Mouse (Mus musculus): ENCODE measurements around the gene Gm42957. TPM values are rescaled to one million over a fixed set of nuclear protein-coding genes. Genes with fewer than 3 reads are reported as not detected.
A peak's percentile ranks its signal among the peaks of the same experiment; 100 is the strongest.
"Not testable (repeated sequence)": the region's sequence is repeated elsewhere in the genome, so short reads cannot be mapped to it uniquely, and the experiment has no call there.

The Gm42957 gene
- polyA plus RNA-seq, 1 experiment from 2014 or later = 0.13 TPM

DNA sequence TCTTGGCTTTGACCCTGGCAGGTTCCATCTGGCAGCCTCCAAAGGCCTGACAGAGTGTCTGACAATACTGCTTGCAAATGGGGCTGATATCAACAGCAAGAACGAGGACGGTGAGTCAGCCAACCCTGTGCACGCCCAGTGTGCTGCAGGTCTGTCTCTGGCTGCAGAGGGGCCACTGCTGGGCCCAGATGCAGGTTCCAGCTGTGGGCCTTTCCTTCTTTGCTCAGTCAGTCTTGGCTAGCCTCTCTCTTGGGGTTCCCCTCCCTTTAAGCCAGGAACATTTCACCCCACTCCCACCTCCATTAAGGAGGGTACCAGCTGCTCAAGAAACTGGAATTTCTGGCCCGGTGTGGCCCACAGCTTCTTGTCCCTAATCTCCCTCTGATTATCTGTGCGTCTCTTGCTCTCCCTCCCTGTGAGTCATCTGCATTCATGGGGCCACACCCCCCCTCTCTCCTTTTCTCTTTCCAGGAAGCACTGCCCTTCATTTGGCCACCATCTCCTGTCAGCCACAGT, 43.9 kb downstream of the Gm42957 start:
- H3K4me2 ChIP-seq (ENCODE audit: low read length) = no peak overlapping the region
- ATAC-seq = no peak
- H3K27ac ChIP-seq (ENCODE audit: low read length) = no peak overlapping the region
- H3K4me3 ChIP-seq (replicated peaks; ENCODE audit: low read length) = no peak overlapping the region
- H3K9me3 ChIP-seq (ENCODE audit: control insufficient read depth, low read length) = no peaks in the 10 kb centered on the region
- WGBS = 20% methylated on average over 5 of the region's 5 CpGs
- H3K9ac ChIP-seq (replicated peaks; ENCODE audit: low read depth, low read length) = no peak overlapping the region
- H3K27me3 ChIP-seq (replicated peaks; ENCODE audit: control insufficient read depth, insufficient read depth, low read length) = no peaks in the 10 kb centered on the region
- H3K4me1 ChIP-seq (replicated peaks; ENCODE audit: control insufficient read depth, insufficient read depth, low read length) = no peaks in the 10 kb centered on the region
- H3K36me3 ChIP-seq (ENCODE audit: control insufficient read depth, insufficient read depth) = no peaks in the 10 kb centered on the region

DNA sequence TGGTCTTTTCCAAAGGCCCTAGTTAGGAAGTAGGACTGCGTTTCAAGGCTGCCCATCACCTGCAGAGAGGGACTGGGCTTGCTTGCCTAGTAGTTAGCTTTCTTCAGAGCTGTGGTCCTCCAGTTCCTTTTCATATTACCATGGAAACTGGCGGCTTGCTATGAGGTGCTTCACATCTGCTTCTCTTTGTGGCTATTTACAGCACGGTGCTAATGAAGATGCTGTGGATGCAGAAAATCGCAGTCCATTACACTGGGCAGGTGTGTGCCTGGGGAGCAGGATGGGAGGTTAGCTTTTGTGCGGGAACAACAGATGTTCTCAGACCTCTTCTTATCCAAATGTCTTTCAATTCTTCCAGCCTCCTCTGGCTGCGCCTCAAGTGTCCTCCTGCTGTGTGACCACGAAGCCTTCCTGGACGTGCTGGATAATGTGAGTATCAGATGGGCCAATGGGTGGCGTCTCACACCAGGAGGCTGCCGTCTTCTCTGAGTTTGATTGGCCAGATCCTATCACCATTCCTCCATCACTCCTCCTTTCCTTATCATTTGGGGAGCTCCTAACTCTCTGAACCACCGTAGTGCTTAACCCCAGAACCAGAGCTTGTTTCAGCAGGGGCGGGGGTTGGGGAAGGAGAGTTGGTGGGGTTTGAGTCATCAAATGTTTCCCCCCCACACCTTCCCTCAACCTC, 45.1 kb downstream of the Gm42957 start:
- Histone ChIP-seq H3K27me3 (replicated peaks; ENCODE audit: control insufficient read depth, insufficient read depth, low read length) (no peaks in the 10 kb centered on the region), H3K4me2 (ENCODE audit: low read length) (no peak overlapping the region), H3K9ac (replicated peaks; ENCODE audit: low read depth, low read length) (no peak overlapping the region), H3K36me3 (ENCODE audit: control insufficient read depth, insufficient read depth) (no peaks in the 10 kb centered on the region), H3K4me3 (replicated peaks; ENCODE audit: low read length) (no peak overlapping the region), H3K9me3 (ENCODE audit: control insufficient read depth, low read length) (no peaks in the 10 kb centered on the region), H3K27ac (ENCODE audit: low read length) (no peak overlapping the region), H3K4me1 (replicated peaks; ENCODE audit: control insufficient read depth, insufficient read depth, low read length) (0 out of 2 replicates have a peak, but pooled peaks cover 5% of the 10 kb centered on the region)
- 19% methylated on average over 12 of the region's 12 CpGs for WGBS
- peak; percentile 67 for ATAC-seq

DNA sequence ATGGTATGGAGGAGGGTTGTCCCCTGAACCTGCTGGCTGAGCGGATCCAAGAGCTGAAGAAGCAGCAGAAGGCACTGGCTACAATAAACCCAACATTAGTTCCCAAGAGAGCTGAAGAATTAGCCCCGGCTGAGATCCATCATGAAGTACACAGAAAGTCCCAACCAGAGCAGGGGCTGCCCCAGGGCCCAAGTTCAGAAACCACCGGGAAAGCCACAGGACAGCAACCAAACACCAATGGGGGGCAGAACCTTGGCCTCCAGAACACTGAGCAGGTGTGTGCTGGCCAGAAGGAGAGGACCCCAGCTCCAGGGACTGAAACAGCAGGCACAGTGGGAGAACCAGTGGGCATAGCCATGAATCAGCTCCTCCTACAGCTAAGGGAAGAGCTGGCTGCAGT, 48.2 kb downstream of the Gm42957 start:
- Histone ChIP-seq H3K36me3 (ENCODE audit: control insufficient read depth, insufficient read depth) (no peaks in the 10 kb centered on the region), H3K4me1 (replicated peaks; ENCODE audit: control insufficient read depth, insufficient read depth, low read length) (0 out of 2 replicates have a peak, but pooled peaks cover 5% of the 10 kb centered on the region), H3K27ac (ENCODE audit: low read length) (no peak overlapping the region), H3K4me2 (ENCODE audit: low read length) (no peak overlapping the region), H3K9ac (replicated peaks; ENCODE audit: low read depth, low read length) (no peak overlapping the region), H3K9me3 (ENCODE audit: control insufficient read depth, low read length) (no peaks in the 10 kb centered on the region), H3K4me3 (replicated peaks; ENCODE audit: low read length) (no peak overlapping the region), H3K27me3 (replicated peaks; ENCODE audit: control insufficient read depth, insufficient read depth, low read length) (no peaks in the 10 kb centered on the region)
- ATAC-seq = no peak
- 97% methylated on average over 3 of the region's 3 CpGs for WGBS

DNA sequence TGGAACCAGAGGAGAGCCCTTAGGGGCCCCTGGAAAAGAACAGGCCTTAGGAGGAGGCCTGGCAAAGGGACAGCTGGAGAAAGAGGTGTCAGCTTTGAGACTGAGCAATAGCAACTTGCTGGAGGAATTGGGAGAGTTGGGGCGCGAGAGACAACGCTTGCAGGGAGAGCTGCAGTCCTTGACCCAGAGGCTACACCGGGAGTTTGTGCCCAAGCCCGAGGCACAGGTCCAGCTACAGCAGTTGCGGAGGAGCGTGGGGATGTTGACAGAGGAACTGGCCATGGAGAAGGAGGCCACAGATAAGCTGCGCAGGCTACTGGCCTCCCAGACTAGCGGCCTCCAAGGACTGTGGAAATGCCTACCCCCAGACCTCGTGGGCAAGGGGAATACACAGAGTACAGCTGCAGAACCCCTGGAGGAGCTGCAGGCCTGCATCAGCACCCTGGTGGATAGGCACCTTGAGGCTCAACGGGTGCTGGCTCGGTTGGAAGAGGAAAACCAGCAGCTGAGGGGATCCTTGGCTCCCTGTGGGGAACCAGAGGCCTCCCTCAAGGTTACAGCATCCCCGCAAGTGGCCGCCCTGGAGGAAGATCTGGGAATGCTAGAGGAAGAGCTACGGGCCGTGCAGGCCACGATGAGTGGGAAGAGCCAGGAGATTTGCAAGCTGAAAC, 49.0 kb downstream of the Gm42957 start:
- no peaks in the 10 kb centered on the region for H3K36me3 ChIP-seq (ENCODE audit: control insufficient read depth, insufficient read depth)
- H3K4me1 ChIP-seq (replicated peaks; ENCODE audit: control insufficient read depth, insufficient read depth, low read length) = 0 out of 2 replicates have a peak, but pooled peaks cover 5% of the 10 kb centered on the region
- no peak for ATAC-seq
- H3K27me3 ChIP-seq (replicated peaks; ENCODE audit: control insufficient read depth, insufficient read depth, low read length) = no peaks in the 10 kb centered on the region
- H3K4me2 ChIP-seq (ENCODE audit: low read length) = peak overlapping the region; percentile 35
- H3K27ac ChIP-seq (ENCODE audit: low read length) = no peak overlapping the region
- peak overlapping the region; percentile 28 for H3K4me3 ChIP-seq (replicated peaks; ENCODE audit: low read length)
- no peaks in the 10 kb centered on the region for H3K9me3 ChIP-seq (ENCODE audit: control insufficient read depth, low read length)
- 63% methylated on average over 17 of the region's 17 CpGs for WGBS
- peak overlapping the region; percentile 26; the same call in 1 of the 2 replicates for H3K9ac ChIP-seq (replicated peaks; ENCODE audit: low read depth, low read length)

DNA sequence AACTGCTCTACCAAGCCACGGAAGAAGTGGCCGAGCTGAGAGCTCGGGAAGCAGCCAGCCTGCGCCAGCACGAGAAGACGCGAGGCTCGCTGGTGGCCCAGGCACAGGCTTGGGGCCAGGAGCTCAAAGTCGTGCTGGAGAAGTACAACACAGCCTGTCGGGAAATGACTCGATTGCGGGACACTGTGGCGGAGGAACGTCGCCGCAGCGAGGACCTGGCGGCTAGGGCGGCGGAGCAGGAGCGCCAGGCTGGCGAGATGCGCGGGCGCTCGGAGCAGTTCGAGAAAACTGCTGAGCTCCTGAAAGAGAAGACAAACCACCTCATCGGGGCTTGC, 49.5 kb downstream of the Gm42957 start:
- Histone ChIP-seq H3K4me3 (replicated peaks; ENCODE audit: low read length) (peak overlapping the region; percentile 28), H3K9ac (replicated peaks; ENCODE audit: low read depth, low read length) (peak overlapping the region; percentile 26), H3K4me1 (replicated peaks; ENCODE audit: control insufficient read depth, insufficient read depth, low read length) (0 out of 2 replicates have a peak, but pooled peaks cover 5% of the 10 kb centered on the region), H3K4me2 (ENCODE audit: low read length) (peak overlapping the region; percentile 35), H3K36me3 (ENCODE audit: control insufficient read depth, insufficient read depth) (no peaks in the 10 kb centered on the region), H3K27me3 (replicated peaks; ENCODE audit: control insufficient read depth, insufficient read depth, low read length) (no peaks in the 10 kb centered on the region), H3K9me3 (ENCODE audit: control insufficient read depth, low read length) (no peaks in the 10 kb centered on the region), H3K27ac (ENCODE audit: low read length) (no peak overlapping the region)
- ATAC-seq = no peak
- 45% methylated on average over 28 of the region's 28 CpGs for WGBS

- 90% methylated on average over 5 of the region's 5 CpGs for WGBS
- H3K36me3 ChIP-seq (ENCODE audit: control insufficient read depth, insufficient read depth); H3K4me1 ChIP-seq (replicated peaks; ENCODE audit: control insufficient read depth, insufficient read depth, low read length); H3K4me3 ChIP-seq (replicated peaks; ENCODE audit: low read length); H3K9ac ChIP-seq (replicated peaks; ENCODE audit: low read depth, low read length); H3K27me3 ChIP-seq (replicated peaks; ENCODE audit: control insufficient read depth, insufficient read depth, low read length); H3K4me2 ChIP-seq (ENCODE audit: low read length); H3K9me3 ChIP-seq (ENCODE audit: control insufficient read depth, low read length); ATAC-seq; H3K27ac ChIP-seq (ENCODE audit: low read length): not testable (repeated sequence)
These were observed 50.8 kb downstream of the Gm42957 start for GRCm38 (mm10) chr3:96686057-96686456.

DNA sequence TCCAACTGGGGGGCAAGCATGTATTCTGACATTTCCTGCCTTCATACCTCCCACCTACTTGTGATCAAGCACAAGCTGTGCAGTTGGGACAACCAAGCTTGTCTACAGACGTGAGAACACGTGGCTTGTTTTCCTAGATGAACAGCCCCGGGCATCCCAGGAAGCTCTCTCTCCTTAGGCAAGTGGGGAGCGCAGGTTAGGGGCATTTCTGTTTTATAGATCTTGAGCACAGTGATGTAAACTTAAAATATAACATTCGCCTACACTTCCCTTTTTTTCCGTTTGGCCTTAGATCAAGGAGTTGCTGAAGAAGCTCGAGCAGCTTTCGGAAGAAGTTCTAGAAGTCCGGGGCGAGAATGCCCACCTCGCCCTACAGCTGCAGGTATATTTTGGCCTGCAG, 53.6 kb downstream of the Gm42957 start:
- Histone ChIP-seq H3K9me3 (ENCODE audit: control insufficient read depth, low read length) (no peaks in the 10 kb centered on the region), H3K4me1 (replicated peaks; ENCODE audit: control insufficient read depth, insufficient read depth, low read length) (peaks cover 5% of the 10 kb centered on the region; the same call in 1 of the 2 replicates), H3K4me2 (ENCODE audit: low read length) (no peak overlapping the region), H3K9ac (replicated peaks; ENCODE audit: low read depth, low read length) (no peak overlapping the region), H3K27ac (ENCODE audit: low read length) (no peak overlapping the region), H3K4me3 (replicated peaks; ENCODE audit: low read length) (no peak overlapping the region), H3K27me3 (replicated peaks; ENCODE audit: control insufficient read depth, insufficient read depth, low read length) (no peaks in the 10 kb centered on the region), H3K36me3 (ENCODE audit: control insufficient read depth, insufficient read depth) (no peaks in the 10 kb centered on the region)
- 88% methylated on average over 11 of the region's 11 CpGs for WGBS
- no peak for ATAC-seq

DNA sequence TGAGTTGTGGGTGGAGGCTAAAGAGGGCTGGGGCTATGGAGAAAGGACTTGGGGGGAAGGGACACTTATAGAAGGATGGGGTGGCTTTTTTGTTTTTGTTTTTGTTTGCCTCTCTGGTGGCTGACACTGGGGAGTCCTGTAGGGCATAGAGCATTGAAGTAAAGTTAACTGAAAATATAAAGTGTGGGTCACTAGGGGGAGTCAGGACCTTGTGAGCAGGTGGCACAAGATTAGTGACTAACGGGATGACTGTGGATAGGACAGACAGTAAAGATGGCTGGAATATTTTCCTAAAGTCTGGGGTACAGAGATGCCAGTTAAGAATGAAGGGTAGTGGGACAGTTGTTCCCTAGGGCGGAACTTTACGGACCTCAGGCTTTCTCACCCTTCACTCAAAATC, 55.0 kb downstream of the Gm42957 start:
- H3K9me3 ChIP-seq (ENCODE audit: control insufficient read depth, low read length) = no peaks in the 10 kb centered on the region
- no peak overlapping the region for H3K4me3 ChIP-seq (replicated peaks; ENCODE audit: low read length)
- H3K27me3 ChIP-seq (replicated peaks; ENCODE audit: control insufficient read depth, insufficient read depth, low read length) = no peaks in the 10 kb centered on the region
- no peak overlapping the region for H3K4me2 ChIP-seq (ENCODE audit: low read length)
- ATAC-seq = no peak
- no peaks in the 10 kb centered on the region for H3K36me3 ChIP-seq (ENCODE audit: control insufficient read depth, insufficient read depth)
- H3K4me1 ChIP-seq (replicated peaks; ENCODE audit: control insufficient read depth, insufficient read depth, low read length) = no peaks in the 10 kb centered on the region; the same call in 1 of the 2 replicates
- H3K9ac ChIP-seq (replicated peaks; ENCODE audit: low read depth, low read length) = no peak overlapping the region
- 46% methylated on average over 3 of the region's 3 CpGs for WGBS
- no peak overlapping the region for H3K27ac ChIP-seq (ENCODE audit: low read length)

DNA sequence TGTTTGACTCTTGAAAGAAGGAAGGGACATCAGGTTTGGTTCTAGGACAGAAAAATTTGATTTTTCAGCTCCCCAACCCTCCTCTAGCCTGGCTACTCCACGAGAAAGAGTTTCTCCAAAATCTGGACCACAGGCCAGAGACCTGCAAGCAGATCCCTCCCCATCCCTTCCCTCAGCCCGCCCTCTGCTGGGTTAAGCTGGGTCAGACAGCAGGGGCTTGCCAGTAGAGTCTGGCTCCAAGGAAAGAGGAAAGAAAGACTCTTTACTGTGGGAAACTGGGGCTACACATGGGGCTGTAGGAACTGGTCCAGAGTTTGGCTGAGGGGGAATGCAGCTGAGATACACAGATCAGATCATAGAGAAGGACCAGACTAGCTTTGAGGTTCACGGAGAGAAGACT, 57.2 kb downstream of the Gm42957 start:
- ATAC-seq = no peak

More for the DNA sequence above, 57.2 kb downstream of the Gm42957 start:
- no peaks in the 10 kb centered on the region for H3K36me3 ChIP-seq (ENCODE audit: control insufficient read depth, insufficient read depth)
- H3K4me1 ChIP-seq (replicated peaks; ENCODE audit: control insufficient read depth, insufficient read depth, low read length) = peaks cover 8% of the 10 kb centered on the region
- no peak overlapping the region for H3K9ac ChIP-seq (replicated peaks; ENCODE audit: low read depth, low read length)
- WGBS = 10% methylated on average over 3 of the region's 3 CpGs
- no peak overlapping the region for H3K27ac ChIP-seq (ENCODE audit: low read length)
- H3K4me2 ChIP-seq (ENCODE audit: low read length) = no peak overlapping the region
- H3K27me3 ChIP-seq (replicated peaks; ENCODE audit: control insufficient read depth, insufficient read depth, low read length) = 0 out of 2 replicates have a peak, but pooled peaks cover 2% of the 10 kb centered on the region
- H3K9me3 ChIP-seq (ENCODE audit: control insufficient read depth, low read length) = no peaks in the 10 kb centered on the region
- no peak overlapping the region for H3K4me3 ChIP-seq (replicated peaks; ENCODE audit: low read length)
